Mouse (Mus musculus) spleen, adult 12 weeks (tissue): ENCODE results near the gene Ufc1.

Experiments
- DNase-seq: peaks from one replicate; pipeline ENCODE4 v3.0.0; 2022; ENCODE audit warnings: low spot score

The Ufc1 gene

DNA sequence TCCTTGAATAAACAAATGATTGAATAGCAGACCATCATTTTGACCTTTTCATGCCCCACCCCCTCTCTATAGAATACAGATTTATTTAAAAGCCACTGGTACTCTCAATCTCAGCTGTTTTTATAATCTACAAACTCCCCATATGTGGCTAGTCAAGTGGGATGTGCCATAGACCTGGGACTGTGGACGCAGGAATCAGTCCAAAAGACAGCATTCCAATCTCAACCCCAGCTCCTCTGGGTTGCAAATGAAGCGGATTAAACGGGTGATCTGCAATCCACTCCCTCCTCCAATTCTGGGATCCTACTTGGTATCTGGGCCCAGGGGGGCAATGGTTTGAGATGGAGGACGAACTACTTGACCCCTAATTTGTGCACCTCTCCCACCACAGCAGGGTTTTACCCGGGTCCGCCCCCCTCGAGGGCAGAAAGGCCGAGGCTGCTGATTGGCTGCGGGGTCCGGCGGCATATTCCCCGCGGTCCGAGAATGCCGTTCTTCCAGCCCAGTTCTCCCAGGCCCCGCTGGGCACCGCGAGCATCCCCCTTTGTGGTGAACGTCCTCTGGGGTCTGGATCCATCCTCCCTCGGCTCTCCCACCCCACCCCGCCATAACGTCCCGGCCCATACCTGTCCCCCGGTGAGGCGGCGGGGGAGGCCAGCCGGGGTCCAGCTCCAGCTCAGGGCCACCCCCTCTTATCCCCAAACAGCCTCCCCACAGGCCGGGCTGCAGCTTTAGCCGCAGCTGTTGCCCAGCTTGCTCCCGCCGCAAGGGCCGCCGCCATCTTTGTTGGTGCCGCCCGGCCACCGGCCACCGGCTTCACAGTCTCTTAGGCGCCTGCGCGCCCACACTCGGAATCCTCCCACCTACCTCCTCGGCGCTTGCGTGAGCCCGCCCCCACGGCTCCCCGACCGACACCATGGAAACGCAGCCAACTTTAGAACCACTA is 7.4 kb downstream of the Ufc1 start, which contains the start of gene Usp21:
Gene Usp21 (minus strand): TSS at position 856 of the 946 bp plus-strand sequence.
- peak; percentile 85 for DNase-seq

DNA sequence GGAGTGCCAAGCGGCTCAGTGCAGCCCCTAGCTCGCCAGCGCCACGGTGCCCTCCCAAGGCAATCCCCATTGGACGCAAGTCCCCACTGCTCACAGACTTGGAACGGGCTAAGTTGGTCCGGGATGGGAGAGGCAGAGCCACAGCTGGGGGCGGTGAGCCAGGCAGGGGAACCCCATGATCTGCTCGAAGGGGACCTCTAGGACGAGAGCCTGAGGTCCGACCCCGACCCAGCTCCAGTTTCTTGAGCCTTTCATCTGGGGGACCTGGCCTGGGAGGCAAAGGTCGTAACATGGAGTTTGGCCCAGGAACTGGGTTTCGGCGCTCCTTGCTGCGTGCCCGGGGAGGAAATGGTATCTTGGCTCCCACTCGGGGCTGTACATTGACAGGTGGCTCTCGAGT is 8.3 kb downstream of the Ufc1 start:
- DNase-seq = no peak

- no peak for DNase-seq
These were observed 9.5 kb downstream of the Ufc1 start for GRCm38 (mm10) chr1:171285096-171285892.

DNA sequence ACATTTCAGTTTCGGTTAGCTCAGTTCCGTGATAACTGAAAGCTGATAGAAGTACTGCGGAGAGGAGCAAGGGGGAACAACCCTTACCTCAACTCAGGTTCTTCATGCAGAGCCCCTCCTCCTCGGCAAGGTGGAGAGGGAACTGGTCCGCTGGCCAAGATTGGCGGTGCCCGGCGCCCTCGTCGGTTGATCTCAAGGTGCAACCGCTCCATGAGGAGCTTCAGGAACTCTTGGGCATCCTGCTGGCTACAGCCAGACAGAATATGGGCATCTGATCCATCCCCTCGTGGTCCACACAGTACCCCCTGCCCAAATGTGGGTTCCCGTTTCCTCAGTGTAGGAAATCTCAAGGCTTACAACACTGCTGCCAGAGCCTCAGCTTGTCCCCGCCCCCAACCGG is 10.3 kb downstream of the Ufc1 start:
- no peak for DNase-seq

DNA sequence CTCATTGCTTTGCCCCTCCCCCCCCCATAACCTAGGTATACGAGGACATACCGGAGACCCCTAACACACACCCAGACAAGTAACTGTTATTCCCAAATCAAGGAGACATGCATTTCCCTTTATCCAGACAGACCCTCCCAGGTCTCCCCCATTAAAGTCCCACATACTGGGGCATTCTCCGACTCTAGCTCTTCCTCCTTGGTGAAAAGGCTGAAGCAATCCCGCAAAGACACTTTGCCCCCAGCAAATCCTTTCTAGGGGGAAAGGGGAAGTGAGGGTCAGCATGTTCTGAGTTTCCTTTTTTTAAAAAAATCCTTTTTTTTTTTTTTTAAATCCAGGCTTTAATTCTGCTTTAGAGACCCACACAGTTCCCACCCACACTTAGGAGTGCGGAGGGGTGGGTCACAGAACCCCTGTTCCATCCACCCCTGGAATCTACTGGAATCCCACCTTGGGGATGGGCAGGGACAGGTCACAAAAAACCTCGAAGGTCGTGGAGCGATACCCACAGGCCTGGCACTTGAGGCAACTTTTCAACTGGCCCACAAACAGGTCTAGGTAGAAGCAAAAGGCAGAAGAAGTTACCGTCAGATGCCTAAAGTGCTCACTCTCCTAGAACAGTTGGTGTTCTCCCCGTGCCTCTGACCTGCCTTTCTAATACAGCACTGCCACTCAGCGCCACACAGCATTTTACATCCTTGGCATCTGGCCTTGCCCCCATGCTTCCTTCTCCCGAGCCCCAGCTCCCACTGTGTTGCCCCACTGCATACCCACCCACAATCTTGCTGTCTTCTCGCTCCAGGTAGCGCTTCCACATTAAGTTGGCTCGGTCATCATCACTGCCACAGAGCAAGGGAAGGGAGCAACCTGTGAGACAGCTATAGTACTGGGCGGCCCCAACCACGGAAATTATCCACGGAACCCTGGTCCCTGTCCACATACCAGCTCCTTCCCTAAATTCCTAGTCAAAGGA is 11.3 kb downstream of the Ufc1 start:
- DNase-seq = no peak

DNA sequence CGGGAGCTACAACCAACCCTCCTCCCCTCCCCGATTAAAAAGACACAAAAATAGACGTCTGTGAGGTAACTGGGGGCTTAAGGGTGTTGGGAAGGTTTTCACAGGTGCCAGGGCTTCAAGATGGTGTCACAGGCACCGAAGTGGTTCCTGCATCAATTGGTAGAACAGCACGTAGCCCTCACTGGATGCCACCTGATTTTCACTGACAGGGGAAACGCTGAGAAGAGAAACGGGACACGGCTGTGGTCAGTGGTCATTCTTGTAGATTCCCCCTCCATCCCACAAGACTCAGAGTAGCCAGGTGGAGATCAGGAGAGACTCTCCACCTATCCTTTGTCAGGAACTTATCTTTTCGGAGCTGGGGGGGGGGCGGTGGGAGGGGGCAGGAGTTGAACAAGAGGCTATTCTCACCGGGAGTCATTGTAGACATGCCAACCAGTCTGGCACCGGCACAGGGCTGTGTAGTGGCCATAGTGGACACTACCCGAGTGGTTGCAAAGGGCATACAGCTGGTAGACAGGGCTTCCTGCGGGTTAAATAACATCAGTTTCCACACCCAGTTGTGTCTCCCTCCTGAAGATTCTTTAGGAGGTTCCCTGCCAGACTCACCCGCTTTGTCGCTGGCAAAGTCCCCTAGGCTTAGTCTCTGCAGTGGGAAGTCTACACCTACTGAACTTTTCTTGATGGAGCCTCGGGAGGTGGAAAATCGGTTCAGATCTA is 12.6 kb downstream of the Ufc1 start:
- DNase-seq = no peak

- DNase-seq = peak; percentile 83
These were observed 13.3 kb downstream of the Ufc1 start for GRCm38 (mm10) chr1:171281528-171281923.

DNA sequence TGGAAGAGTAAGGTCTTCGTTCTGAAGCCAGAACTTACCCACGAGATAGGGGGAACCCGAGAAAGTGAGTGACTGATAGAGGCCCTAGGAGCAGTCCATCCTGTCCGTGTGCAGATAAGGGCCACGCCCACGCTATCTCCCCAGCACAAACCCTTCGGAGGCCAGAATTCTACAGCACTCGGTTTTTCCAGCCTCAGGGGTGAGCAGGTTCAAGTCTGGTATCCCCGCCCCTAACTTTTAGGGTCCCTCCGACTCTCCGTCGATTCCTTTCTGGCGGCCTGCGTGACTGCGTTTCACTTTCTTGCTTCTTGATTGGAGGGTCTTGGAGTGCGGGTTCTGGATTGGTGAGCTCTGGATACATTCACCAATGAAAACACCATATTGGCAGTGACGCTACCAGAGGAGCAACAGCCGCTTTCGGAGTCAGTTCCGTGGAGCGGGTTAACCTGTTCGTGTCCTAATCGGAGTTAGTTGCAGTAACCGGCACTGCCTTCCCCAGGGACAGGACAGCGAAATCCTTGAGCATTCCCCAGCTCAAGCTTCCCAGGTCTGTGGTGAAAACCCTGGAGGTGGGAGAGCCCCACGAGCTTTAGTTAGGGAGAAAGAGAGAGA is 13.8 kb downstream of the Ufc1 start, which contains the start of gene Ppox:
Gene Ppox (minus strand): TSS at position 271 of the 612 bp plus-strand sequence.
- DNase-seq = peak; percentile 93

- no peak for DNase-seq
These were observed 14.4 kb downstream of the Ufc1 start for GRCm38 (mm10) chr1:171280250-171280915.

DNA sequence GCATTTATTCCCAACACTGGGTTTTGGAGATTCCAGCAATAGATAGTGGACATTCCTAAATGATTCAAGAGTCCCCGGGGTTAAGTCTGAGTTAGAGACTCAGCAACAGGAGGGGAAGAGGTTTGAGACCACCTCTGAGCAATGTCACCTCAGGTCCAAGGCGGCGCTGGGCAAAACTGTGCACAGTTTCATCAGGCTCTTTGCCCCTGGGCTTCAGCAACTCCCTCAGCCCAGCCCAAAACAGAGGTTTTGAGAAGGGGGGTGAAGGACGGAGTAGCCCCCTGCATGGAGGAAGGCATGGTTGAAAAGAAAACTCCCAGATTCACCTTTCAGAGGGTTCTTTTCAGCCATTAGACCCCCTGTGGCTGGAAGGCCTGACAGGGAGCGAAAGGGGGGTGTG is 15.1 kb downstream of the Ufc1 start:
- DNase-seq = no peak

- DNase-seq = no peak
These were observed 15.7 kb downstream of the Ufc1 start for GRCm38 (mm10) chr1:171279012-171279705.

GRCm38 (mm10) chr1:171278436-171278835 is 16.4 kb downstream of the Ufc1 start:
- no peak for DNase-seq

DNA sequence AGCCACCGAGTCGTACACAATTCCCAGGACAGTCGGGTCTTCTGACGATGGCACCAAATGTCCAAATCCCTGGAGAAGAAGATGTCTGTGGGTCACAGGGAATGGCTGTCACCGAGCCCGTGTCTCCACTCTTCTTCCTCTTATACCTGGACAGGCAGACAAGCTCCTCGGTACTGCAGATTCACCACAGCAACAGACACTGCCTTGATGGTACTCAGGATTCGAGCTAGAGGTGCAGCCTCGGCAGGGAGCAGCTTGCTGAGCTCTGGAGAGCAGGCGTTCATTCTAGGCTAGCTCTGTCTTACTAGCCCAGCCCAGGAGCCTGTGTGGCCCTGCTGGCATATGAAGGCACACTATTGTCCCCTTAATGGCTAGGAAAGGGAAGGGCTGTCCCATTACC is 17.1 kb downstream of the Ufc1 start:
- DNase-seq = no peak

- no peak for DNase-seq
These were observed 18.6 kb downstream of the Ufc1 start for GRCm38 (mm10) chr1:171276110-171276748.

- no peak for DNase-seq
These were observed 19.6 kb downstream of the Ufc1 start for GRCm38 (mm10) chr1:171275144-171275734.

DNA sequence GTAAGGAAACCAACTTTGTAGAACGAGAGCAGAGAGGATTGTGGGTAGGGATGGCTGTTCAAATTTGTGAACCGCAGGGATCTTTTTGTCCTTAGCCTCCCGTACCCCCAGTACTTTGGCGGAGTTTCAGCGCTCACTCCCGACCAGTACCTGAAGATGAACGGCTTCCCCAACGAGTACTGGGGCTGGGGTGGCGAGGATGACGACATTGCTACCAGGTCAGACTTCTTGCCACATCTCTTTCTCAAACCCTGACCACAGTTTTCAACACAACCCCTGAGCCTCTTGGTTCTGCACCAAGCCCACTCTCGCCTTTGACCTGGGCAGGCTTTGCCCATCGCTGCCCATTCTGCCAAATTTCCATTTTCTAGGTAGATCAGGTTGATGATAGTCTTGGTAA is 20.7 kb downstream of the Ufc1 start:
- no peak for DNase-seq

- no peak for DNase-seq
These were observed 22.7 kb downstream of the Ufc1 start for GRCm38 (mm10) chr1:171272086-171272485.

GRCm38 (mm10) chr1:171271622-171272021 is 23.2 kb downstream of the Ufc1 start:
- no peak for DNase-seq
